ENCODE assay signal across 17 mouse cellular contexts in genomic region chr10:26082081-26082480, GRCm38 (mm10). TPM values are rescaled to one million over a fixed set of nuclear protein-coding genes. Genes with fewer than 3 reads are reported as not detected.
DNase-seq lines count a peak whose midpoint lies in the region; ATAC-seq and TF ChIP-seq lines count a peak whose summit lies in the region.
"Had no signal": no experiment of that assay in that cellular context is flagged by ENCODE, and none has a peak within 500 bp of the region (broad histone marks: within the 10 kb centered on the region; RNA-seq: fewer than 3 reads in every experiment).

No protein-coding gene starts in this region.

- H3K79me2 ChIP-seq in CH12.LX (replicated peaks; ENCODE audit: control insufficient read depth, extremely low read depth, insufficient read depth, poor library complexity, severe bottlenecking), result no peaks in the 10 kb centered on the region

- no peak overlapping the region for H3K9ac ChIP-seq in CH12.LX (ENCODE audit: insufficient read depth, low read depth)
- H3K9ac ChIP-seq: limb, embryonic 12.5 days; liver, postnatal 0 days had no signal

- dilution Hi-C loops in CH12.LX (cut with MboI; ENCODE audit: extremely low pct_ligation_motif_present, extremely low pct_unique_long_range_greater_than_20kb, low sequenced_read_pairs), result no loop called here

- TF ChIP-seq EP300 in CH12.LX (IDR thresholded peaks at IDR 0.05; ENCODE audit: low read length), result no peak

- WGBS in limb, embryonic 10.5 days, result 59% methylated on average over 4 of the region's 4 CpGs

- ATAC-seq in erythroblast, adult 5-6 weeks (replicated peaks; ENCODE audit: low FRiP score, poor library complexity, severe bottlenecking), result no peak
- ATAC-seq: liver, postnatal 0 days had no signal

- no peak overlapping the region for H3K27ac ChIP-seq in CH12.LX (ENCODE audit: insufficient read depth, low read depth)
- no peak overlapping the region for H3K27ac ChIP-seq in limb, embryonic 10.5 days
- H3K27ac ChIP-seq: heart, adult 2 months; limb, embryonic 12.5 days had no signal

- DNase-seq in kidney, postnatal 10 days, result peak; percentile 42
- DNase-seq in kidney, adult 18-20 months, result no peak
- DNase-seq in CH12.LX (ENCODE audit: extremely low read depth), result peak; percentile 22
- DNase-seq in adipocyte (ENCODE audit: low spot score), result peak; percentile 7
- peak; percentile 69 for DNase-seq in limb, embryonic 10.5 days (ENCODE audit: low spot score)
- no peak for DNase-seq in gastrocnemius, adult 8-10 months (ENCODE audit: low spot score in 2 of 2)
- DNase-seq: cerebellum, adult 2 months; heart, adult 2 months; kidney, adult 2 months; layer of hippocampus, adult 9-11 months; liver, postnatal 0 days; right cerebral cortex, postnatal 14 days; thymus, postnatal 25 days had no signal

- no peaks in the 10 kb centered on the region for H3K27me3 ChIP-seq in CH12.LX (replicated peaks)
- peaks cover 19% of the 10 kb centered on the region for H3K27me3 ChIP-seq in limb, embryonic 10.5 days (ENCODE audit: low read depth, poor library complexity, severe bottlenecking)

- no peak for TF ChIP-seq CTCF in CH12.LX (conservative IDR thresholded peaks at IDR 0.05 in 1 of 2, IDR thresholded peaks at IDR 0.05 in 1 of 2; ENCODE audit: low read depth in 2 of 2, low read length in 2 of 2)

- no peaks in the 10 kb centered on the region for H3K36me3 ChIP-seq in CH12.LX (replicated peaks in 1 of 2; ENCODE audit: control insufficient read depth in 1 of 2, insufficient read depth in 1 of 2, low read length in 1 of 2)
- H3K36me3 ChIP-seq in limb, embryonic 10.5 days, result no peaks in the 10 kb centered on the region
- H3K36me3 ChIP-seq: limb, embryonic 12.5 days had no signal

- no peak overlapping the region for H3K4me2 ChIP-seq in CH12.LX (ENCODE audit: insufficient read depth, low read depth, poor library complexity, severe bottlenecking)
- H3K4me2 ChIP-seq: limb, embryonic 12.5 days had no signal

- in situ Hi-C loops in CH12.LX (cut with MboI; ENCODE audit: low pct_ligation_motif_present, low pct_unique_long_range_greater_than_20kb, low sequenced_read_pairs), result no loop called here

- TF ChIP-seq POLR2A in CH12.LX (IDR thresholded peaks at IDR 0.05; ENCODE audit: low read depth, low read length), result no peak

- no peak for TF ChIP-seq RAD21 in CH12.LX (IDR thresholded peaks at IDR 0.05; ENCODE audit: low read depth, low read length)

- no peaks in the 10 kb centered on the region for H3K9me3 ChIP-seq in CH12.LX (replicated peaks; ENCODE audit: low read length)
- H3K9me3 ChIP-seq in limb, embryonic 10.5 days (replicated peaks), result no peaks in the 10 kb centered on the region
- H3K9me3 ChIP-seq: limb, embryonic 12.5 days had no signal

- H3K4me1 ChIP-seq in CH12.LX (ENCODE audit: control insufficient read depth in 1 of 2, insufficient read depth in 2 of 2), result no peaks in the 10 kb centered on the region
- H3K4me1 ChIP-seq in limb, embryonic 10.5 days, result peaks cover 9% of the 10 kb centered on the region
- H3K4me1 ChIP-seq: limb, embryonic 12.5 days had no signal

- H3K4me3 ChIP-seq in CH12.LX (replicated peaks in 1 of 3; ENCODE audit: low read depth in 2 of 3, low read length in 2 of 3, poor library complexity in 1 of 3), result no peak overlapping the region
- no peak overlapping the region for H3K4me3 ChIP-seq in limb, embryonic 10.5 days
- H3K4me3 ChIP-seq: heart, adult 2 months; limb, embryonic 12.5 days had no signal

TF ChIP-seq in CH12.LX, 34 proteins besides CTCF, POLR2A, EP300 and RAD21:
- TF ChIP-seq CHD2 (IDR thresholded peaks at IDR 0.05; ENCODE audit: low read length), result no peak
- TF ChIP-seq RCOR1 (conservative IDR thresholded peaks at IDR 0.05; ENCODE audit: low read depth, low read length), result no peak
- TF ChIP-seq JUND (conservative IDR thresholded peaks at IDR 0.05; ENCODE audit: low read depth, low read length), result no peak
- no peak for TF ChIP-seq TCF12 (IDR thresholded peaks at IDR 0.05; ENCODE audit: low read depth, low read length)
- no peak for TF ChIP-seq E2F4 (IDR thresholded peaks at IDR 0.05; ENCODE audit: insufficient replicate concordance, low read depth, low read length)
- no peak for TF ChIP-seq MAX (IDR thresholded peaks at IDR 0.05; ENCODE audit: low read length)
- TF ChIP-seq GABPA (IDR thresholded peaks at IDR 0.05; ENCODE audit: insufficient replicate concordance, low read depth, low read length), result no peak
- no peak for TF ChIP-seq TBP (conservative IDR thresholded peaks at IDR 0.05; ENCODE audit: low read depth, low read length)
- TF ChIP-seq CHD1 (IDR thresholded peaks at IDR 0.05; ENCODE audit: low read depth, low read length), result no peak
- no peak for TF ChIP-seq MAFK (IDR thresholded peaks at IDR 0.05; ENCODE audit: insufficient replicate concordance, low read length)
- no peak for TF ChIP-seq KAT2A (IDR thresholded peaks at IDR 0.05; ENCODE audit: insufficient replicate concordance, low read length)
- TF ChIP-seq ZC3H11A (IDR thresholded peaks at IDR 0.05; ENCODE audit: low read depth, low read length), result no peak
- TF ChIP-seq ZNF384 (IDR thresholded peaks at IDR 0.05; ENCODE audit: low read depth, low read length), result no peak
- no peak for TF ChIP-seq JUN (IDR thresholded peaks at IDR 0.05; ENCODE audit: insufficient read depth, low read depth, low read length)
- no peak for TF ChIP-seq USF1 (IDR thresholded peaks at IDR 0.05; ENCODE audit: low read depth, low read length)
- TF ChIP-seq MEF2A (IDR thresholded peaks at IDR 0.05; ENCODE audit: borderline replicate concordance, low read depth, low read length), result no peak
- no peak for TF ChIP-seq ZKSCAN1 (IDR thresholded peaks at IDR 0.05; ENCODE audit: borderline replicate concordance, low read depth, low read length)

RNA-seq across cellular contexts. Expression of gene Tmem200a, which starts 3.2 kb away (rescaled TPM):
- total RNA-seq in CH12.LX (2012; rRNA removed) (not detected in 2 replicates), CH12.LX (2014; rRNA removed) (not detected in 2 replicates)
- polyA plus RNA-seq in CH12.LX (2012; ENCODE audit: insufficient read length, low read depth), result not detected in 2 replicates
- 0.41 and 2.7 TPM in 2 replicates for polyA plus RNA-seq in limb, embryonic 10.5 days (2016; fragmentation: Nextera tagmentation; extraction: Ambion mirVana)
- total RNA-seq in erythroblast, adult 5-6 weeks (2015; ENCODE audit: low replicate concordance), result not detected in 2 replicates
- 0.42 TPM in 1 of 2 replicates, not detected in the other for total RNA-seq in erythroblast, adult 5-6 weeks (2017; ENCODE audit: low replicate concordance)
- under 1 TPM in 2 of 4 experiments, not detected in 2; 0.10 to 0.18 TPM for total RNA-seq in gastrocnemius, adult 8-10 months (2022)
- total RNA-seq: megakaryocyte progenitor cell, adult 5-6 weeks had no signal
- polyA plus RNA-seq: liver, postnatal 0 days had no signal

RNA-seq across cellular contexts. Expression of gene Gm9767, which starts 4.0 kb away (rescaled TPM):
- total RNA-seq in CH12.LX (2012; rRNA removed) (not detected in 2 replicates), CH12.LX (2014; rRNA removed) (not detected in 2 replicates)
- polyA plus RNA-seq in CH12.LX (2012; ENCODE audit: insufficient read length, low read depth), result not detected in 2 replicates
- 0.21 TPM in 1 of 2 replicates, not detected in the other for polyA plus RNA-seq in limb, embryonic 10.5 days (2016; fragmentation: Nextera tagmentation; extraction: Ambion mirVana)
- total RNA-seq in erythroblast, adult 5-6 weeks (2015; ENCODE audit: low replicate concordance), result not detected in 2 replicates
- not detected in 2 replicates for total RNA-seq in erythroblast, adult 5-6 weeks (2017; ENCODE audit: low replicate concordance)
- total RNA-seq in gastrocnemius, adult 8-10 months (2022), result not detected
- total RNA-seq: heart, adult 2 months; heart, postnatal 14 days; megakaryocyte progenitor cell, adult 5-6 weeks had no signal
- polyA plus RNA-seq: heart, adult 2 months; kidney, adult 2 months; liver, postnatal 0 days had no signal

Comparison
In these comparisons a context has a peak if more than half of its experiments do, and no peak if none do; other contexts are left out.
1. DNase-seq: peak in kidney, postnatal 10 days (single experiment), CH12.LX (single experiment), adipocyte (single experiment) and limb, embryonic 10.5 days (single experiment); none in kidney, adult 18-20 months (single experiment) and gastrocnemius, adult 8-10 months (0 of 2).